Mouse (Mus musculus) intestine, postnatal 0 days (tissue): ENCODE measurements around the gene Actg1. TPM values are rescaled to one million over a fixed set of nuclear protein-coding genes. Genes with fewer than 3 reads are reported as not detected.
A peak's percentile ranks its signal among the peaks of the same experiment; 100 is the strongest.

Experiments
- ATAC-seq: fragments of 200-750 bp; cut with Nextera tagmentation; 2 replicates; pipeline ENCODE4 v1.8.0; 2017; ENCODE audit warnings: mild to moderate bottlenecking, moderate TSS enrichment, moderate library complexity
- H3K27ac ChIP-seq: fragments of 300-500 bp; sonication (generic); 2 replicates; pipeline ENCODE4 v1.5.1; 2014; ENCODE audit warnings: mild to moderate bottlenecking, low read depth, low read length, moderate library complexity
- H3K27me3 ChIP-seq: fragments of 300-500 bp; sonication (generic); replicated peaks from 2 replicates; pipeline ENCODE4 v1.6.1; 2014; ENCODE audit warnings: low read length, mixed read lengths; ENCODE audit not compliant: control insufficient read depth, insufficient read depth
- H3K36me3 ChIP-seq: fragments of 300-500 bp; sonication (generic); 2 replicates; pipeline ENCODE4 v1.6.1; 2014; ENCODE audit warnings: mild to moderate bottlenecking, moderate library complexity; ENCODE audit not compliant: control insufficient read depth, insufficient read depth
- H3K4me1 ChIP-seq: fragments of 300-500 bp; sonication (generic); replicated peaks from 2 replicates; pipeline ENCODE4 v1.6.1; 2014; ENCODE audit warnings: antibody characterized with exemption, low read length, mixed read lengths; ENCODE audit not compliant: control insufficient read depth, insufficient read depth
- H3K4me2 ChIP-seq: fragments of 300-500 bp; sonication (generic); replicated peaks from 2 replicates; pipeline ENCODE4 v1.6.1; 2014; ENCODE audit warnings: low read depth, mild to moderate bottlenecking, moderate library complexity
- H3K4me3 ChIP-seq: fragments of 300-500 bp; sonication (generic); 2 replicates; pipeline ENCODE4 v1.5.1; 2014; ENCODE audit warnings: low read depth, low read length
- H3K9ac ChIP-seq: fragments of 300-500 bp; sonication (generic); 2 replicates; pipeline ENCODE4 v1.6.1; 2014; ENCODE audit warnings: mild to moderate bottlenecking, low read depth, low read length
- H3K9me3 ChIP-seq: fragments of 300-500 bp; sonication (generic); 2 replicates; pipeline ENCODE4 v1.6.1; 2016; ENCODE audit warnings: mixed run types; ENCODE audit not compliant: control insufficient read depth
- CTCF ChIP-seq: sonication (generic); IDR thresholded peaks from 2 replicates; pipeline ENCODE4 v1.5.1; 2016; ENCODE audit warnings: low read depth, mild to moderate bottlenecking, control low read depth, antibody characterized with exemption, moderate library complexity
- WGBS: fragments of 180-500 bp; shearing (Covaris S2); extraction: QIAGEN DNeasy Blood & Tissue Kit; methylation state at CpG from one replicate; pipeline ENCODE4 v1.1.7; 2014; 5-methylcytosine and 5-hydroxymethylcytosine counted together
- microRNA-seq: library from miRNA; unstranded; fragments of <30 nt; microRNA quantifications from one replicate; pipeline ENCODE4, GENCODE M21; 2016
- polyA plus RNA-seq: library from polyadenylated mRNA; unstranded; fragments of >200 nt; fragmentation: Nextera tagmentation; extraction: Ambion mirVana; gene quantifications from 2 replicates; pipeline ENCODE4 v1.2.1, GENCODE M21; 2015

Gene Actg1
- polyA plus RNA-seq, 1 experiment from 2014 or later: 1,513 TPM

DNA sequence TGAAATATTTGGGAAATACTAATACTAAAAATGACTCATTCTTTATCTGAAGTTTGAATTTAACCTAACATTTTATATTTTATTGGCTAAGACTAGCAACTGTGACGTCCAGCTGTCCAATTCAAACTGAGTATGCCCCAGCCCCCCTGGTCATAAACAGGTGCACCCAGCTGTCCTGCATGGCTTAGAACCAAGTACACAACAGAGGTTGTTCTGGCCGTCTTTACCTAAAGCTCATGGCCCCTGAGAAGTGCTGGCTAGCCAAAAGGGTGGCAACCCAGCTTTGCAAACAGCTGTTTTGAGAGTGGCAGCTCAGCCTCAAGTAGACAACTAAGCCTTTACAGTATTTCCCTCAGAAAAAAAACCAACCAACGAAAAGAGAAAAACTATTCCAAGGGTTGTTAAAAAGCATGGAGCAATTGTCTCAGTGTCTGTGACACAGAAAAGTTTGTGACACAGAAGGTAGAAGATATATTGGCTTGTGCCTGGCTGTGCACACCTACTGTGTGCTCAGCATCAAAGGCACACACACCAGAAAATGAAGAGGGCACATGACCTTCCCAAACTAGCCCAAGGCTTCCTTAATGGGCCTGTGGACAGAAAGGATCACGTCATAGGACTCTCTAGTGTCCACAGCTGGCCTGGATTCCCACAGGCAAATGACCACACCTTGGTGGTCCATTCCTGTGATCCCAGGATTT, 49.8 kb downstream of the Actg1 start:
- H3K9ac ChIP-seq: no peak overlapping the region
- H3K27ac ChIP-seq: no peak overlapping the region
- no peaks in the 10 kb centered on the region for H3K36me3 ChIP-seq
- no peaks in the 10 kb centered on the region for H3K27me3 ChIP-seq
- no peak overlapping the region for H3K4me3 ChIP-seq
- WGBS: 75% methylated on average over 4 of the region's 4 CpGs
- ATAC-seq: no peak
- H3K4me2 ChIP-seq: no peak overlapping the region
- no peak for TF ChIP-seq CTCF
- no peaks in the 10 kb centered on the region for H3K9me3 ChIP-seq
- H3K4me1 ChIP-seq: 0 out of 2 replicates have a peak, but pooled peaks cover 5% of the 10 kb centered on the region

DNA sequence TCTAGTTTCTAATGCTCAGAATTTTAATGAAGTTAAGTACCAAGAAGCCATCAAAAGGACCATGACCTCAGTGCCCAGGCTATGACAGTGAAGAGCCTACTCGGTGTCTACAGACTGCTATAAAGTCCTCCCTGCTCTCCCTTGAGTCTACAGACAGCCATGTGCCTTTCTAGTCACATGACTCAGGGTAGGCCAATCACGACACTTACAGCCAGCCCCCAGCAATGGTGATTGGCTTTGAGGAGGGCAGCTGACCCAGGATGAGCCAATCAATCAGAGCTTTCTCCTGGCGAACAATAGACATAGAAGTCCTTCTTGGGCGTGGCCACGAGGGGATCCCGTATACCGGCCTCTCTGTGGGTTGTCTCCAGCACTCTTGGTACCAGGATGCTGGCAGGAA, 50.6 kb downstream of the Actg1 start:
- Histone ChIP-seq H3K27ac (no peak overlapping the region), H3K27me3 (no peaks in the 10 kb centered on the region), H3K9ac (no peak overlapping the region), H3K4me2 (no peak overlapping the region), H3K4me1 (0 out of 2 replicates have a peak, but pooled peaks cover 5% of the 10 kb centered on the region), H3K36me3 (no peaks in the 10 kb centered on the region), H3K9me3 (no peaks in the 10 kb centered on the region), H3K4me3 (no peak overlapping the region)
- 75% methylated on average over 7 of the region's 7 CpGs for WGBS
- 0 out of 2 replicates have a peak, but pooled peaks have one; percentile 23 for ATAC-seq
- no peak for TF ChIP-seq CTCF

DNA sequence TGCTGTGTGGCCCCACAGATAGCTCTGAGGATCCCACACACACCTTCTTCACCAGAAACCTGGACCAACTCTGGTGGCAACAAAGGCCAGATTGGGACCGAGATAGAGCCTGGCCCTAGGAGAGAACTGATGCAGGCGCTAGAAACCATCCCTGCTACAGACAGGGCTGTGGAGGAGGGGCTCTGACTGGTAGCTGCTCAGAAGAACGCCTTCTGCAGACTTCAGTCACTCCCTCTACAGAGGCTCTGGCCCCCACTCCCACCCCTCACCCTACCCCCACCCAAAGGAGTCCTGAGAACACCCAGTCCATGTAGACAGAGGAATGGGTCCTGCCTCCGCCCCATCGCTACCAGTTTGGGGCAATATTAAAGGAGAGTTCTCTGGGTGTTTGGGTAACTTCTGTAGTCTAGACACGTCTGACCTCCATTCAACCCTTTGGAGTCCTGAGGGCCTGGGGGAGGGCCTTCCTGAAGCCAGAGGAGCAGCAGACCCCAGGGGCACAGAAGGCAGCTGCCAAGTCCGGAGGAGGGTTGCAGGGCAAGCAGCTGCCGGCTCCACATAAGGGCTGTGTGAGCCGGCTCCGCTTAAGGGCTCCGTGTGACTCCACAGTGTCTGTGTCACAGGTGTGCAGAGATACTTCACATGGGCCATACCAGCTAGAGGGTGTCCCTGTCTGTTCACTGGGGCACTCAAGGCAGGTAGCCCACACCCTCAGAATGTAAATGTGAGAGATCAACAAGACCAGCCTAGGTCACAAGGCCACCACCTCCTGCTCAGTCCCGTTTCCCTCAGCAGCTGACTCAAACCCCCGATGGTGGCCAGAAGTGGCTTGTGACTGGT, 51.8 kb downstream of the Actg1 start:
- Histone ChIP-seq H3K9me3 (no peaks in the 10 kb centered on the region), H3K4me3 (no peak overlapping the region), H3K27me3 (no peaks in the 10 kb centered on the region), H3K9ac (no peak overlapping the region), H3K27ac (no peak overlapping the region), H3K4me2 (no peak overlapping the region), H3K4me1 (0 out of 2 replicates have a peak, but pooled peaks cover 5% of the 10 kb centered on the region), H3K36me3 (no peaks in the 10 kb centered on the region)
- no peak for TF ChIP-seq CTCF
- 60% methylated on average over 13 of the region's 13 CpGs for WGBS
- ATAC-seq: no peak

Small RNA genes lying within 50 kb of the gene (microRNA-seq; reads per million reads assigned to microRNA genes)
- gene Gm23419: not detected
- 2.2 reads per million for gene Mir6935

Other genes with a start within 250 kb of the Actg1 start
- 13.5 and 15.1 TPM in 2 replicates for gene Tepsin, start 249.8 kb downstream of the Actg1 start, polyA plus RNA-seq
- gene Ndufaf8, start 249.6 kb downstream of the Actg1 start, polyA plus RNA-seq: 153 TPM in 2 replicates
- gene Slc38a10, start 197.2 kb downstream of the Actg1 start, polyA plus RNA-seq: 56.4 and 57.3 TPM in 2 replicates
- 3.1 and 4.2 TPM in 2 replicates for gene Bahcc1, start 115.6 kb downstream of the Actg1 start, polyA plus RNA-seq
- gene Fscn2, start 13.0 kb upstream of the Actg1 start, polyA plus RNA-seq: 0.14 and 0.16 TPM in 2 replicates
- gene Faap100, start 30.2 kb upstream of the Actg1 start, polyA plus RNA-seq: 9.7 and 11.7 TPM in 2 replicates
- 15.6 and 16.3 TPM in 2 replicates for gene Nploc4, start 89.2 kb upstream of the Actg1 start, polyA plus RNA-seq
- gene Tspan10, start 94.1 kb upstream of the Actg1 start, polyA plus RNA-seq: not detected in 2 replicates
- 0.22 TPM in 1 of 2 replicates, not detected in the other for gene Pde6g, start 105.0 kb upstream of the Actg1 start, polyA plus RNA-seq
- gene Oxld1, start 109.5 kb upstream of the Actg1 start, polyA plus RNA-seq: 15.5 and 17.6 TPM in 2 replicates
- gene Ccdc137, start 109.6 kb upstream of the Actg1 start, polyA plus RNA-seq: 14.1 and 16.0 TPM in 2 replicates
- 22.8 and 23.3 TPM in 2 replicates for gene Arl16, start 119.1 kb upstream of the Actg1 start, polyA plus RNA-seq
- 204 and 208 TPM in 2 replicates for gene Mrpl12, start 136.1 kb upstream of the Actg1 start, polyA plus RNA-seq
- gene Slc25a10, start 143.3 kb upstream of the Actg1 start, polyA plus RNA-seq: 139 and 143 TPM in 2 replicates
- 1.0 and 1.6 TPM in 2 replicates for gene Gcgr, start 182.2 kb upstream of the Actg1 start, polyA plus RNA-seq
- 68.7 and 73.4 TPM in 2 replicates for gene Mcrip1, start 201.2 kb upstream of the Actg1 start, polyA plus RNA-seq
- 1.4 and 1.6 TPM in 2 replicates for gene Ppp1r27, start 202.6 kb upstream of the Actg1 start, polyA plus RNA-seq
- 2,516 and 2,539 TPM in 2 replicates for gene P4hb, start 224.7 kb upstream of the Actg1 start, polyA plus RNA-seq
- 474 and 493 TPM in 2 replicates for gene Arhgdia, start 233.1 kb upstream of the Actg1 start, polyA plus RNA-seq
- 209 and 226 TPM in 2 replicates for gene Alyref, start 249.8 kb upstream of the Actg1 start, polyA plus RNA-seq
- 107 and 108 TPM in 2 replicates for gene Anapc11, start 249.9 kb upstream of the Actg1 start, polyA plus RNA-seq